ENCODE assay signal across 26 mouse cellular contexts in genomic region chr1:161895014-161895413, GRCm38 (mm10). TPM values are rescaled to one million over a fixed set of nuclear protein-coding genes. Genes with fewer than 3 reads are reported as not detected.
A peak's percentile ranks its signal among the peaks of the same experiment; 100 is the strongest.
DNase-seq lines count a peak whose midpoint lies in the region; ATAC-seq and TF ChIP-seq lines count a peak whose summit lies in the region.
"Had no signal": no experiment of that assay in that cellular context is flagged by ENCODE, and none has a peak within 500 bp of the region (broad histone marks: within the 10 kb centered on the region; RNA-seq: fewer than 3 reads in every experiment).

No protein-coding gene starts in this region.

- no peak overlapping the region for H3K4me3 ChIP-seq in heart, embryonic 11.5 days (ENCODE audit: low read depth, low read length)
- peak overlapping the region; percentile 79 for H3K4me3 ChIP-seq in testis, adult 2 months (ENCODE audit: control insufficient read depth, low read depth, low read length)
- H3K4me3 ChIP-seq in liver, embryonic 14.5 days (ENCODE audit: insufficient read depth in 1 of 2, low read depth in 2 of 2, low read length in 2 of 2): no peak overlapping the region
- no peak overlapping the region for H3K4me3 ChIP-seq in intestine, postnatal 0 days (ENCODE audit: low read depth, low read length)
- no peak overlapping the region for H3K4me3 ChIP-seq in midbrain, embryonic 14.5 days (replicated peaks; ENCODE audit: low read depth, low read length)
- H3K4me3 ChIP-seq: embryonic facial prominence, embryonic 13.5 days; forebrain, embryonic 13.5 days; hindbrain, embryonic 10.5 days; limb, embryonic 10.5 days; limb, embryonic 15.5 days; lung, embryonic 15.5 days; midbrain, embryonic 15.5 days; neural tube, embryonic 15.5 days had no signal

- no peaks in the 10 kb centered on the region for H3K9me3 ChIP-seq in heart, embryonic 11.5 days (replicated peaks; ENCODE audit: control insufficient read depth, low read length)
- no peaks in the 10 kb centered on the region for H3K9me3 ChIP-seq in liver, embryonic 14.5 days (ENCODE audit: control insufficient read depth, low read length)
- no peaks in the 10 kb centered on the region for H3K9me3 ChIP-seq in intestine, postnatal 0 days (ENCODE audit: control insufficient read depth)
- H3K9me3 ChIP-seq in midbrain, embryonic 14.5 days (ENCODE audit: control insufficient read depth, low read length): no peaks in the 10 kb centered on the region
- H3K9me3 ChIP-seq: embryonic facial prominence, embryonic 13.5 days; forebrain, embryonic 13.5 days; hindbrain, embryonic 10.5 days; limb, embryonic 10.5 days; limb, embryonic 15.5 days; lung, embryonic 15.5 days; midbrain, embryonic 15.5 days; neural tube, embryonic 15.5 days had no signal

- TF ChIP-seq CTCF in testis, adult 2 months (IDR thresholded peaks at IDR 0.05; ENCODE audit: control insufficient read depth, insufficient read depth, insufficient replicate concordance, low read depth, low read length): no peak
- TF ChIP-seq CTCF in liver, embryonic 14.5 days (IDR thresholded peaks at IDR 0.05; ENCODE audit: low read depth): no peak
- TF ChIP-seq CTCF in intestine, postnatal 0 days (IDR thresholded peaks at IDR 0.05; ENCODE audit: low read depth): no peak

- peaks cover 11% of the 10 kb centered on the region for H3K4me1 ChIP-seq in heart, embryonic 11.5 days (ENCODE audit: control insufficient read depth, insufficient read depth, low read length)
- H3K4me1 ChIP-seq in testis, adult 2 months (ENCODE audit: control insufficient read depth, insufficient read depth, low read length): 0 out of 2 replicates have a peak, but pooled peaks cover 2% of the 10 kb centered on the region
- peaks cover 39% of the 10 kb centered on the region in 2 experiments for H3K4me1 ChIP-seq in liver, embryonic 14.5 days (replicated peaks; ENCODE audit: control insufficient read depth in 2 of 2, insufficient read depth in 2 of 2, low read length in 1 of 2)
- no peaks in the 10 kb centered on the region for H3K4me1 ChIP-seq in intestine, postnatal 0 days (replicated peaks; ENCODE audit: control insufficient read depth, insufficient read depth, low read length)
- no peaks in the 10 kb centered on the region for H3K4me1 ChIP-seq in midbrain, embryonic 14.5 days (ENCODE audit: control insufficient read depth, insufficient read depth, low read length)
- H3K4me1 ChIP-seq: embryonic facial prominence, embryonic 13.5 days; forebrain, embryonic 13.5 days; hindbrain, embryonic 10.5 days; limb, embryonic 10.5 days; limb, embryonic 15.5 days; lung, embryonic 15.5 days; midbrain, embryonic 15.5 days; neural tube, embryonic 15.5 days had no signal

- peak overlapping the region; percentile 92 for H3K27ac ChIP-seq in heart, embryonic 11.5 days (ENCODE audit: low read depth, low read length)
- no peak overlapping the region for H3K27ac ChIP-seq in testis, adult 2 months (ENCODE audit: control insufficient read depth, insufficient read depth, low read depth, low read length)
- peak overlapping the region; percentile 99 for H3K27ac ChIP-seq in liver, embryonic 14.5 days
- H3K27ac ChIP-seq in intestine, postnatal 0 days (ENCODE audit: low read depth, low read length): no peak overlapping the region
- H3K27ac ChIP-seq in midbrain, embryonic 14.5 days (replicated peaks; ENCODE audit: low read depth, low read length): no peak overlapping the region
- H3K27ac ChIP-seq: embryonic facial prominence, embryonic 13.5 days; forebrain, embryonic 13.5 days; hindbrain, embryonic 10.5 days; limb, embryonic 10.5 days; limb, embryonic 15.5 days; lung, embryonic 15.5 days; midbrain, embryonic 15.5 days; neural tube, embryonic 15.5 days had no signal

- no peak for ATAC-seq in heart, embryonic 11.5 days (replicated peaks; ENCODE audit: insufficient number of reproducible peaks, low FRiP score, low TSS enrichment)
- peak; percentile 55; the same call in 1 of the 2 replicates for ATAC-seq in liver, embryonic 14.5 days (ENCODE audit: insufficient read depth)
- no peak for ATAC-seq in intestine, postnatal 0 days
- ATAC-seq in midbrain, embryonic 14.5 days (ENCODE audit: low FRiP score, low TSS enrichment): no peak
- ATAC-seq: forebrain, embryonic 13.5 days; hindbrain, embryonic 16.5 days; midbrain, embryonic 15.5 days; Patski had no signal

- no peak for DNase-seq in heart, adult 11 months
- DNase-seq in testis, postnatal 14 days (ENCODE audit: low spot score): no peak
- DNase-seq in liver, embryonic 14.5 days (ENCODE audit: low read depth in 3 of 3, low spot score in 3 of 3): no peak
- no peak for DNase-seq in kidney, postnatal 4 days
- DNase-seq in midbrain, embryonic 14.5 days: no peak
- DNase-seq: adrenal gland, postnatal 10 days; cerebellum, adult 11 months; cerebellum, adult 9-10 months; embryo, embryonic 11 days; gastrocnemius, postnatal 36 days; kidney, adult 2 months; kidney, postnatal 36 days; right cerebral cortex, postnatal 14 days had no signal

- no peaks in the 10 kb centered on the region for H3K36me3 ChIP-seq in heart, embryonic 11.5 days (ENCODE audit: control insufficient read depth, insufficient read depth, low read length)
- H3K36me3 ChIP-seq in testis, adult 2 months (ENCODE audit: control insufficient read depth, insufficient read depth, low read length): no peaks in the 10 kb centered on the region
- H3K36me3 ChIP-seq in liver, embryonic 14.5 days (replicated peaks; ENCODE audit: control insufficient read depth, insufficient read depth, low read depth): no peaks in the 10 kb centered on the region
- no peaks in the 10 kb centered on the region for H3K36me3 ChIP-seq in intestine, postnatal 0 days (ENCODE audit: control insufficient read depth, insufficient read depth)
- no peaks in the 10 kb centered on the region for H3K36me3 ChIP-seq in midbrain, embryonic 14.5 days (ENCODE audit: control insufficient read depth, insufficient read depth, low read length)
- H3K36me3 ChIP-seq: embryonic facial prominence, embryonic 13.5 days; hindbrain, embryonic 10.5 days; limb, embryonic 10.5 days; limb, embryonic 15.5 days; lung, embryonic 15.5 days; midbrain, embryonic 15.5 days; neural tube, embryonic 15.5 days had no signal

- H3K27me3 ChIP-seq in heart, embryonic 11.5 days (ENCODE audit: control insufficient read depth, insufficient read depth, low read length): no peaks in the 10 kb centered on the region
- H3K27me3 ChIP-seq in testis, adult 2 months (ENCODE audit: control insufficient read depth, insufficient read depth, low read length): no peaks in the 10 kb centered on the region
- H3K27me3 ChIP-seq in liver, embryonic 14.5 days (ENCODE audit: control insufficient read depth, insufficient read depth, low read length): no peaks in the 10 kb centered on the region
- H3K27me3 ChIP-seq in intestine, postnatal 0 days (replicated peaks; ENCODE audit: control insufficient read depth, insufficient read depth, low read length): no peaks in the 10 kb centered on the region
- H3K27me3 ChIP-seq in midbrain, embryonic 14.5 days (ENCODE audit: control insufficient read depth, insufficient read depth, low read length): no peaks in the 10 kb centered on the region
- H3K27me3 ChIP-seq: embryonic facial prominence, embryonic 13.5 days; forebrain, embryonic 13.5 days; limb, embryonic 15.5 days; lung, embryonic 15.5 days; midbrain, embryonic 15.5 days; neural tube, embryonic 15.5 days had no signal

- TF ChIP-seq POLR2A in testis, adult 2 months (IDR thresholded peaks at IDR 0.05; ENCODE audit: control insufficient read depth, low read depth, low read length): no peak

- no peak overlapping the region for H3K4me2 ChIP-seq in heart, embryonic 11.5 days
- H3K4me2 ChIP-seq in liver, embryonic 14.5 days (ENCODE audit: low read depth): peak overlapping the region; percentile 72
- H3K4me2 ChIP-seq in intestine, postnatal 0 days (replicated peaks; ENCODE audit: low read depth): no peak overlapping the region
- H3K4me2 ChIP-seq in midbrain, embryonic 14.5 days (ENCODE audit: low read length): no peak overlapping the region
- H3K4me2 ChIP-seq: embryonic facial prominence, embryonic 13.5 days; forebrain, embryonic 13.5 days; limb, embryonic 15.5 days; lung, embryonic 15.5 days; midbrain, embryonic 15.5 days; neural tube, embryonic 15.5 days had no signal

- WGBS in heart, embryonic 11.5 days (ENCODE audit: insufficient replicate concordance): 84% methylated on average over 3 of the region's 3 CpGs
- 86% methylated on average over 3 of the region's 3 CpGs for WGBS in liver, embryonic 14.5 days (ENCODE audit: insufficient replicate concordance)
- WGBS in intestine, postnatal 0 days: 94% methylated on average over 3 of the region's 3 CpGs
- 95% methylated on average over 3 of the region's 3 CpGs for WGBS in midbrain, embryonic 14.5 days

- H3K9ac ChIP-seq in heart, embryonic 11.5 days (ENCODE audit: low read depth, low read length): no peak overlapping the region
- H3K9ac ChIP-seq in liver, embryonic 14.5 days (replicated peaks): peak overlapping the region; percentile 48
- H3K9ac ChIP-seq in intestine, postnatal 0 days (ENCODE audit: low read depth, low read length): no peak overlapping the region
- no peak overlapping the region for H3K9ac ChIP-seq in midbrain, embryonic 14.5 days (replicated peaks; ENCODE audit: low read length)
- H3K9ac ChIP-seq: embryonic facial prominence, embryonic 13.5 days; forebrain, embryonic 13.5 days; limb, embryonic 15.5 days; lung, embryonic 15.5 days; midbrain, embryonic 15.5 days; neural tube, embryonic 15.5 days had no signal

- TF ChIP-seq EP300 in liver, embryonic 14.5 days (IDR thresholded peaks at IDR 0.05; ENCODE audit: low read depth): no peak

RNA-seq across cellular contexts. Expression of gene Suco, which starts 18.5 kb away (rescaled TPM):
- polyA plus RNA-seq in heart, embryonic 11.5 days (2014; fragmentation: Nextera tagmentation; extraction: Ambion mirVana): 21.6 and 26.7 TPM in 2 replicates
- polyA plus RNA-seq in testis, adult 2 months (2012; rRNA removed): 18.6 and 25.4 TPM in 2 replicates
- 5.0 and 6.9 TPM in 2 replicates for polyA plus RNA-seq in liver, embryonic 14.5 days (2012; rRNA removed)
- 11.1 and 11.2 TPM in 2 replicates for polyA plus RNA-seq in liver, embryonic 14.5 days (2014; fragmentation: Nextera tagmentation; extraction: Ambion mirVana)
- 41.6 and 43.1 TPM in 2 replicates for polyA plus RNA-seq in intestine, postnatal 0 days (2015; fragmentation: Nextera tagmentation; extraction: Ambion mirVana)
- polyA plus RNA-seq in midbrain, embryonic 14.5 days (2014; fragmentation: Nextera tagmentation; extraction: Ambion mirVana): 27.2 and 27.8 TPM in 2 replicates

Comparison
In these comparisons a context has a peak if more than half of its experiments do, and no peak if none do; other contexts are left out.
1. H3K27ac ChIP-seq: peak in heart, embryonic 11.5 days (single experiment) and liver, embryonic 14.5 days (single experiment); none in testis, adult 2 months (single experiment), intestine, postnatal 0 days (single experiment) and midbrain, embryonic 14.5 days (single experiment).